ENCODE assay signal across 18 mouse cellular contexts in the genomic region with DNA sequence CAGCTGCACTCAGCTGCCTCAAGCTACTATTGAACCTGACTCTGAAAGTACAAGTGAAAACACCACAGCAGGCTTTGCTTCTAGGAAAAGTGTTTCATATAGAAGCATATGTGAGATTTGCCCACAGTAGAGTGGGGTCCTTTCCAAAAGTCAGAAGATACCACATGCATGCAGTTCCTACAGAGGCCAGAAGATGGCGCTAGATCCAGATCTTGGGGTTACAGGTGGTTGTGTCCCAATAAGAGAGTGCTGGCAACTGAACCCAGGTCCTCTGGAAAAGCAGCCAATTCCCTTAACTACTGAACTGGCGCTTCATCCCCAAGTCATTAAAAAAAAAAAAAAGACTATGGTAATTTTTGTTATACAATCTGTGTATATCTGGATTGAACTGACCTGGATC. TPM values are rescaled to one million over a fixed set of nuclear protein-coding genes. Genes with fewer than 3 reads are reported as not detected.
A peak's percentile ranks its signal among the peaks of the same experiment; 100 is the strongest.
DNase-seq lines count a peak whose midpoint lies in the region; ATAC-seq and TF ChIP-seq lines count a peak whose summit lies in the region.
"Had no signal": no experiment of that assay in that cellular context is flagged by ENCODE, and none has a peak within 500 bp of the region (broad histone marks: within the 10 kb centered on the region; RNA-seq: fewer than 3 reads in every experiment).

No protein-coding gene starts in this region.

- H3K4me3 ChIP-seq in forebrain, postnatal 0 days (ENCODE audit: low read depth, low read length): no peak overlapping the region
- H3K4me3 ChIP-seq in forebrain, embryonic 13.5 days: no peak overlapping the region
- H3K4me3 ChIP-seq in kidney, postnatal 0 days (replicated peaks; ENCODE audit: low read depth, low read length): no peak overlapping the region
- no peak overlapping the region for H3K4me3 ChIP-seq in testis, adult 2 months (ENCODE audit: control insufficient read depth, low read depth, low read length)
- H3K4me3 ChIP-seq: embryonic facial prominence, embryonic 13.5 days; liver, embryonic 15.5 days; midbrain, embryonic 13.5 days had no signal

- TF ChIP-seq CTCF in forebrain, postnatal 0 days (IDR thresholded peaks at IDR 0.05; ENCODE audit: low read depth): peak; percentile 14
- TF ChIP-seq CTCF in kidney, postnatal 0 days (IDR thresholded peaks at IDR 0.05; ENCODE audit: low read depth): peak; percentile 43
- TF ChIP-seq CTCF in testis, adult 2 months (IDR thresholded peaks at IDR 0.05; ENCODE audit: control insufficient read depth, insufficient read depth, insufficient replicate concordance, low read depth, low read length): peak; percentile 48; the same call in 1 of the 2 replicates

- no peaks in the 10 kb centered on the region for H3K36me3 ChIP-seq in forebrain, postnatal 0 days (ENCODE audit: insufficient read depth)
- H3K36me3 ChIP-seq in forebrain, embryonic 13.5 days (ENCODE audit: poor library complexity, severe bottlenecking): no peaks in the 10 kb centered on the region
- H3K36me3 ChIP-seq in kidney, postnatal 0 days (ENCODE audit: insufficient read depth, low read length): no peaks in the 10 kb centered on the region
- no peaks in the 10 kb centered on the region for H3K36me3 ChIP-seq in testis, adult 2 months (ENCODE audit: control insufficient read depth, insufficient read depth, low read length)
- H3K36me3 ChIP-seq: embryonic facial prominence, embryonic 13.5 days; liver, embryonic 15.5 days; midbrain, embryonic 13.5 days had no signal

- no peaks in the 10 kb centered on the region for H3K27me3 ChIP-seq in forebrain, postnatal 0 days (ENCODE audit: insufficient read depth, low read length)
- H3K27me3 ChIP-seq in forebrain, embryonic 13.5 days: no peaks in the 10 kb centered on the region
- no peaks in the 10 kb centered on the region for H3K27me3 ChIP-seq in kidney, postnatal 0 days (ENCODE audit: insufficient read depth, low read length)
- H3K27me3 ChIP-seq in testis, adult 2 months (ENCODE audit: control insufficient read depth, insufficient read depth, low read length): no peaks in the 10 kb centered on the region
- H3K27me3 ChIP-seq: liver, embryonic 15.5 days had no signal

- no peaks in the 10 kb centered on the region for H3K9me3 ChIP-seq in forebrain, postnatal 0 days (ENCODE audit: low read length)
- H3K9me3 ChIP-seq in forebrain, embryonic 13.5 days (replicated peaks): no peaks in the 10 kb centered on the region
- no peaks in the 10 kb centered on the region for H3K9me3 ChIP-seq in kidney, postnatal 0 days (replicated peaks; ENCODE audit: low read length)
- H3K9me3 ChIP-seq: embryonic facial prominence, embryonic 13.5 days had no signal

- no peak overlapping the region for H3K4me2 ChIP-seq in forebrain, postnatal 0 days (ENCODE audit: low read depth)
- H3K4me2 ChIP-seq in forebrain, embryonic 13.5 days: no peak overlapping the region
- no peak overlapping the region for H3K4me2 ChIP-seq in kidney, postnatal 0 days (ENCODE audit: low read length)
- H3K4me2 ChIP-seq: embryonic facial prominence, embryonic 13.5 days; liver, embryonic 15.5 days; midbrain, embryonic 13.5 days had no signal

- H3K4me1 ChIP-seq in forebrain, postnatal 0 days (ENCODE audit: insufficient read depth): no peaks in the 10 kb centered on the region
- peaks cover 13% of the 10 kb centered on the region for H3K4me1 ChIP-seq in forebrain, embryonic 13.5 days
- no peaks in the 10 kb centered on the region for H3K4me1 ChIP-seq in kidney, postnatal 0 days (replicated peaks; ENCODE audit: insufficient read depth, low read length)
- H3K4me1 ChIP-seq in testis, adult 2 months (ENCODE audit: control insufficient read depth, insufficient read depth, low read length): no peaks in the 10 kb centered on the region; the same call in none of the 2 replicates
- H3K4me1 ChIP-seq: liver, embryonic 15.5 days; midbrain, embryonic 13.5 days had no signal

- TF ChIP-seq POLR2A in testis, adult 2 months (IDR thresholded peaks at IDR 0.05; ENCODE audit: control insufficient read depth, low read depth, low read length): no peak

- DNase-seq in forebrain, postnatal 0 days: no peak
- DNase-seq in kidney, postnatal 0 days (ENCODE audit: low spot score): no peak
- no peak for DNase-seq in kidney, adult 8-10 months
- no peak for DNase-seq in testis, postnatal 10 days (ENCODE audit: low spot score)
- DNase-seq in testis, postnatal 14 days (ENCODE audit: low spot score): peak; percentile 56
- DNase-seq in embryo, embryonic 11 days: no peak
- DNase-seq: cerebellum, adult 11 months; cerebellum, postnatal 36 days; kidney, postnatal 25 days; thymus, adult 18-20 months had no signal

- no peak overlapping the region for H3K27ac ChIP-seq in forebrain, postnatal 0 days (ENCODE audit: low read depth, low read length)
- no peak overlapping the region for H3K27ac ChIP-seq in forebrain, embryonic 13.5 days
- H3K27ac ChIP-seq in kidney, postnatal 0 days: no peak overlapping the region
- no peak overlapping the region for H3K27ac ChIP-seq in testis, adult 2 months (ENCODE audit: control insufficient read depth, insufficient read depth, low read depth, low read length)
- H3K27ac ChIP-seq: embryonic facial prominence, embryonic 13.5 days; liver, embryonic 15.5 days; macrophage; midbrain, embryonic 13.5 days had no signal

- 79% methylated on average over 2 of the region's 2 CpGs for WGBS in forebrain, postnatal 0 days
- WGBS in forebrain, embryonic 13.5 days: 76% methylated on average over 2 of the region's 2 CpGs
- WGBS in kidney, postnatal 0 days: 87% methylated on average over 2 of the region's 2 CpGs

- no peak for ATAC-seq in forebrain, postnatal 0 days
- no peak for ATAC-seq in forebrain, embryonic 13.5 days
- no peak for ATAC-seq in kidney, postnatal 0 days (replicated peaks; ENCODE audit: low FRiP score, low read depth)
- ATAC-seq: midbrain, embryonic 13.5 days had no signal

- H3K9ac ChIP-seq in forebrain, postnatal 0 days: no peak overlapping the region
- no peak overlapping the region for H3K9ac ChIP-seq in forebrain, embryonic 13.5 days
- H3K9ac ChIP-seq in kidney, postnatal 0 days (ENCODE audit: low read depth, low read length): no peak overlapping the region
- H3K9ac ChIP-seq: embryonic facial prominence, embryonic 13.5 days; liver, embryonic 15.5 days; midbrain, embryonic 13.5 days had no signal

RNA-seq across cellular contexts. Expression of gene Rxfp2, which starts 5.7 kb away (rescaled TPM):
- total RNA-seq in forebrain, postnatal 0 days (2014; rRNA removed): 0.10 and 0.77 TPM in 2 replicates
- 0.19 and 0.21 TPM in 2 replicates for polyA plus RNA-seq in forebrain, postnatal 0 days (2015; fragmentation: Nextera tagmentation; extraction: Ambion mirVana)
- polyA plus RNA-seq in forebrain, embryonic 13.5 days (2015; fragmentation: Nextera tagmentation; extraction: Ambion mirVana): 0.36 and 0.50 TPM in 2 replicates
- 0.43 and 0.46 TPM in 2 replicates for polyA plus RNA-seq in kidney, postnatal 0 days (2015; fragmentation: Nextera tagmentation; extraction: Ambion mirVana)
- 14.1 and 14.5 TPM in 2 replicates for polyA plus RNA-seq in testis, adult 2 months (2012; rRNA removed)
- total RNA-seq: heart, adult 8-10 months; hematopoietic stem cell, adult 5-6 weeks had no signal
- polyA plus RNA-seq: liver, embryonic 15.5 days; macrophage had no signal

Comparison
In these comparisons a context has a peak if more than half of its experiments do, and no peak if none do; other contexts are left out.
1. RNA of gene Rxfp2, which starts 5.7 kb away (polyA plus RNA-seq): 14.1 to 14.5 TPM in testis, adult 2 months; 0.43 to 0.46 TPM in kidney, postnatal 0 days, 0.36 to 0.50 TPM in forebrain, embryonic 13.5 days and 0.19 to 0.21 TPM in forebrain, postnatal 0 days; every median in the first group is over 10 times any median in the second.
2. Peak in every context shown above with its lines, with median percentiles within 50 percentile points of each other: CTCF ChIP-seq.